8 mouse cellular contexts compared by ENCODE assay signal in genomic region chr5:123381968-123382367, GRCm38 (mm10). TPM values are rescaled to one million over a fixed set of nuclear protein-coding genes. Genes with fewer than 3 reads are reported as not detected.
DNase-seq lines count a peak whose midpoint lies in the region; ATAC-seq and TF ChIP-seq lines count a peak whose summit lies in the region.

No protein-coding gene starts in this region.

- no peak overlapping the region for H3K27ac ChIP-seq in neural tube, embryonic 13.5 days (replicated peaks)
- no peak overlapping the region for H3K27ac ChIP-seq in embryonic facial prominence, embryonic 14.5 days (replicated peaks; ENCODE audit: low read depth, low read length)
- H3K27ac ChIP-seq in small intestine, adult 2 months (ENCODE audit: insufficient read depth, low read depth, low read length), result 0 out of 2 replicates have a peak overlapping the region, but pooled peaks have one; percentile 12
- H3K27ac ChIP-seq in midbrain, embryonic 10.5 days (replicated peaks), result no peak overlapping the region

- TF ChIP-seq POLR2A in small intestine, adult 2 months (IDR thresholded peaks at IDR 0.05; ENCODE audit: low read depth, low read length), result no peak

- no peak for ATAC-seq in neural tube, embryonic 13.5 days (ENCODE audit: low read depth)
- 0 out of 2 replicates have a peak, but pooled peaks have one; percentile 24 for ATAC-seq in embryonic facial prominence, embryonic 14.5 days (ENCODE audit: low read depth)

- peak overlapping the region; percentile 5; the same call in 1 of the 2 replicates for H3K4me2 ChIP-seq in neural tube, embryonic 13.5 days
- peak overlapping the region; percentile 10; the same call in 1 of the 2 replicates for H3K4me2 ChIP-seq in embryonic facial prominence, embryonic 14.5 days (ENCODE audit: low read depth, low read length)

- H3K27me3 ChIP-seq in neural tube, embryonic 13.5 days, result no peaks in the 10 kb centered on the region
- no peaks in the 10 kb centered on the region for H3K27me3 ChIP-seq in embryonic facial prominence, embryonic 14.5 days (replicated peaks; ENCODE audit: control insufficient read depth, insufficient read depth, low read length)
- H3K27me3 ChIP-seq in small intestine, adult 2 months (ENCODE audit: control insufficient read depth, insufficient read depth, low read length), result no peaks in the 10 kb centered on the region
- H3K27me3 ChIP-seq in midbrain, embryonic 10.5 days (ENCODE audit: low read depth, poor library complexity, severe bottlenecking), result no peaks in the 10 kb centered on the region

- no peak overlapping the region for H3K9ac ChIP-seq in neural tube, embryonic 13.5 days
- H3K9ac ChIP-seq in embryonic facial prominence, embryonic 14.5 days (ENCODE audit: low read depth, low read length), result no peak overlapping the region

- H3K4me3 ChIP-seq in neural tube, embryonic 13.5 days, result no peak overlapping the region
- H3K4me3 ChIP-seq in embryonic facial prominence, embryonic 14.5 days (ENCODE audit: low read depth, low read length), result no peak overlapping the region
- H3K4me3 ChIP-seq in small intestine, adult 2 months (ENCODE audit: low read depth, low read length), result peak overlapping the region; percentile 10; the same call in 1 of the 2 replicates
- H3K4me3 ChIP-seq in midbrain, embryonic 10.5 days, result no peak overlapping the region

- H3K9me3 ChIP-seq in neural tube, embryonic 13.5 days, result no peaks in the 10 kb centered on the region
- H3K9me3 ChIP-seq in embryonic facial prominence, embryonic 14.5 days (ENCODE audit: control insufficient read depth, low read length), result no peaks in the 10 kb centered on the region
- H3K9me3 ChIP-seq in midbrain, embryonic 10.5 days (replicated peaks), result no peaks in the 10 kb centered on the region

- no peaks in the 10 kb centered on the region for H3K36me3 ChIP-seq in neural tube, embryonic 13.5 days
- H3K36me3 ChIP-seq in embryonic facial prominence, embryonic 14.5 days (ENCODE audit: control insufficient read depth, insufficient read depth, low read length), result no peaks in the 10 kb centered on the region
- H3K36me3 ChIP-seq in small intestine, adult 2 months (ENCODE audit: control insufficient read depth, insufficient read depth, low read length), result no peaks in the 10 kb centered on the region
- H3K36me3 ChIP-seq in midbrain, embryonic 10.5 days, result no peaks in the 10 kb centered on the region

- no peak for TF ChIP-seq CTCF in small intestine, adult 2 months (IDR thresholded peaks at IDR 0.05; ENCODE audit: extremely low read depth, insufficient read length, insufficient replicate concordance, low read depth, low read length)

- H3K4me1 ChIP-seq in neural tube, embryonic 13.5 days (replicated peaks), result peaks cover 15% of the 10 kb centered on the region
- H3K4me1 ChIP-seq in embryonic facial prominence, embryonic 14.5 days (ENCODE audit: control insufficient read depth, insufficient read depth, low read length), result no peaks in the 10 kb centered on the region
- H3K4me1 ChIP-seq in small intestine, adult 2 months (ENCODE audit: control insufficient read depth, insufficient read depth, insufficient read length, low read length), result 0 out of 2 replicates have a peak, but pooled peaks cover 2% of the 10 kb centered on the region
- H3K4me1 ChIP-seq in midbrain, embryonic 10.5 days, result peaks cover 9% of the 10 kb centered on the region; the same call in 1 of the 2 replicates

- no peak for DNase-seq in neural tube, embryonic 10.5 days (ENCODE audit: extremely low spot score, low spot score)
- DNase-seq in embryonic facial prominence, embryonic 14.5 days (ENCODE audit: low spot score), result peak; percentile 53
- DNase-seq in kidney, postnatal 25 days, result peak; percentile 60 to 79
- DNase-seq in adipocyte (ENCODE audit: low spot score), result no peak
- DNase-seq in midbrain, embryonic 10.5 days (ENCODE audit: low spot score), result no peak
- no peak for DNase-seq in layer of hippocampus, adult 8-10 months (ENCODE audit: low spot score in 2 of 2)

- 39% methylated on average over 20 of the region's 20 CpGs for WGBS in neural tube, embryonic 13.5 days
- WGBS in embryonic facial prominence, embryonic 14.5 days, result 15% methylated on average over 20 of the region's 20 CpGs
- 43% methylated on average over 20 of the region's 20 CpGs for WGBS in small intestine, adult 2 months
- 34% methylated on average over 20 of the region's 20 CpGs for WGBS in midbrain, embryonic 10.5 days

RNA-seq across cellular contexts. Expression of gene Mlxip, which starts 12.6 kb away (rescaled TPM):
- 23.5 and 28.4 TPM in 2 replicates for polyA plus RNA-seq in neural tube, embryonic 13.5 days (2015; fragmentation: Nextera tagmentation; extraction: Ambion mirVana)
- polyA plus RNA-seq in embryonic facial prominence, embryonic 14.5 days (2014; fragmentation: Nextera tagmentation; extraction: Ambion mirVana), result 17.7 and 18.8 TPM in 2 replicates
- polyA plus RNA-seq in small intestine, adult 2 months (2012; rRNA removed), result 25.3 and 39.7 TPM in 2 replicates
- polyA plus RNA-seq in midbrain, embryonic 10.5 days (2016; fragmentation: Nextera tagmentation; extraction: Ambion mirVana), result 16.0 and 16.7 TPM in 2 replicates
- total RNA-seq in layer of hippocampus, adult 8-10 months (2022), result 10 to 100 TPM; 17.7 to 23.0 (median 21.0) TPM

RNA-seq across cellular contexts. Expression of gene Bcl7a, which starts 38.3 kb away (rescaled TPM):
- 47.4 and 52.6 TPM in 2 replicates for polyA plus RNA-seq in neural tube, embryonic 13.5 days (2015; fragmentation: Nextera tagmentation; extraction: Ambion mirVana)
- 19.1 and 19.7 TPM in 2 replicates for polyA plus RNA-seq in embryonic facial prominence, embryonic 14.5 days (2014; fragmentation: Nextera tagmentation; extraction: Ambion mirVana)
- 2.1 and 2.8 TPM in 2 replicates for polyA plus RNA-seq in small intestine, adult 2 months (2012; rRNA removed)
- polyA plus RNA-seq in midbrain, embryonic 10.5 days (2016; fragmentation: Nextera tagmentation; extraction: Ambion mirVana), result 35.3 and 44.6 TPM in 2 replicates
- 10 to 100 TPM; 58.5 to 66.1 (median 62.9) TPM for total RNA-seq in layer of hippocampus, adult 8-10 months (2022)

Comparison
In these comparisons a context has a peak if more than half of its experiments do, and no peak if none do; other contexts are left out.
1. DNase-seq: peak in embryonic facial prominence, embryonic 14.5 days (single experiment) and kidney, postnatal 25 days (2 of 2); none in neural tube, embryonic 10.5 days (single experiment), adipocyte (single experiment), midbrain, embryonic 10.5 days (single experiment) and layer of hippocampus, adult 8-10 months (0 of 2).